Mouse (Mus musculus) brain, adult 2 months (tissue): ENCODE measurements at regions not wholly inside any gene's neighbourhood (a gene's known extent, or its start where the extent isn't known, plus 50 kb on each side); places are given as distances from the start of the nearest gene placed in this dataset.

Experiments used
- DNase-seq: peaks from one replicate; pipeline ENCODE4 v3.0.0; 2011; ENCODE audit warnings: low read depth, low spot score

GRCm38 (mm10) chr5:45931252-45931651, 73.8 kb upstream of the Lcorl start:
- DNase-seq: no peak

- DNase-seq: no peak
Measured at GRCm38 (mm10) chr5:45925879-45926410, 68.5 kb upstream of the Lcorl start.

- DNase-seq: no peak
Measured at GRCm38 (mm10) chr5:45923907-45924594, 66.6 kb upstream of the Lcorl start.
